Mouse (Mus musculus): ENCODE data around the gene Ccdc80. TPM values are rescaled to one million over a fixed set of nuclear protein-coding genes. Genes with fewer than 3 reads are reported as not detected.

Ccdc80 gene
- total RNA-seq, 2 experiments from 2014 or later, result 3.1 to 3.8 TPM

DNA sequence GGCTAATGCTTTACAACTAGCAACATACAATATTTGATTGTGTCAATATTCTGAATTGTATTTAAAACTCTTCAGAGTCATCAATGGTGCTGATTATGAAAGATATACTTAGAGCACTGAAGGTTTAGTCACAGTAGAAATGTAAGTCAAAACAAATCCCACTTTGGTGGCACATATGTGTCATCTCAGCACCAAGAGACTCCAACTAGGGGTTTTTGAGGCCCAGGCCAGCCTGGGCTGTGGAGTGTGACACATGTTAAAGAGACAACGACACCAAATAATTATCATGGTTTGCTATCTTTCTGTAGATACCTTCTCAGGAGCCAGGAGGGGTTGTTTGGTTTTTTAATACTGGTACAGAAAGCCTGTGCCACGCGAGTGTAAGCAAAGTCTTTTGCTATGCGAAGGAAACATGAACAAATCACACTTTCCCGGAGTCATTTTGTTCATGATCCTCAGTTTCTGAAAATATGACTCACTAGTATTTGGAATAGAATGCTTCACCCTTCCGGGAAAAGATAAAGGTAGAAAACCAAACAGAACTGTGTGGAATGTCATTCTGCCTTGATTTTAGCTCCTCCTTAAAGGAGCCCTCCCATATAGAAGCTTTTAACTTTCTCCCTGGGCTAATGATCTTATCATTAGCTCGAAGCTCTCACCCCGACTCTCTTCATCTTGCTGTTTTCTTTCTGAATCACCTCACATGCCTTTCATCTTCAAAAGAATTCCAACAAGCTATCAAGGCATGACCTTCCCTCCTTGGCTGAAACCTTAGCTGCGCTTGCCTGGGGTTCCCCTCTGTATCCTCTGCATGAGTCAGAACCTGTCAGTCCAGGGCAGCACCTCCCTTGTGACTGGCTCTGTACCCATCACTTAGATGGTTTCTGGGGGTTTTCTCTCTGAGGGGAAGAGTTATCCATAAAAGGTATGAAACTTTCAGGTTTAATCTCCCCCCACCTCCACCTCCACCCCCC lies 31.3 kb downstream of the Ccdc80 start:
- no peak for TF ChIP-seq CTCF (conservative IDR thresholded peaks at IDR 0.05)
- H3K4me3 ChIP-seq, result no peak overlapping the region
- DNase-seq (ENCODE audit: low spot score in 2 of 2), result no peak
- H3K27ac ChIP-seq, result no peak overlapping the region

DNA sequence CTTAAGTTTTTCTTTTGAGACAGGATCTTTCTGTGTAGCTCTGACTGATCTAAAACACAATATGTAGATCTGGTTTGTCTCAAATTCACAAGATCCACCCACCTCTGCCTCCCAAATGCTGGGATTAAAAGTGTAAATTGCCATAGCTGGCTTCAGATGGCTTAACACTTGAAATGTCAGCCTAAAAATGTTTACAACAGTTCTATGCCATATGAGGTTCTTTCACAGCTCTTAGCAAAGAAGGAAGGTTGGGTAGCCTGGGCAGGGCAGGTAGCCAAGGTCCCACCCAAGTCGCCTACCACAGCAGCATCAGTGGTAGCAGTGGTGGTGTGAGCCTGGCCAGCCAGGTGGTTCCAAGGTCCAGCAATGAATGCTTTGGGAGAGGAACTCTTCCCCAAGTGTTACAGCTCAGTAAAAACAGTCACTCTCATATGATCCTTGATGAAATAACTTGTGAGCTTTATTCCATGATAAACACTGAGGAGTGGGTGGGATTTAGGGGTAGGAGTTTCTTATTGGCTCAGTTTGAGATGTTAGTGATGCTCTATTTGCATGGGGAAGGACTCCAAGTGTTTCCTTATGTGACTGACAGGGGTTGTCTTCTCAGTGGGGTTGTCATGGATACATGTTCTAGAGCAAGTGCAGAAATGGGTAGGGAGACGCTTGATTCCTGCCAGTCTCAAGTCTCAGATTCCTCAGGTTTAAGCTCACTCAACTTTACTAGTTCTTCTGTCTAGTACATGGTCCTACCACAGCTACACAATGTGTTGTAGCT lies 34.9 kb downstream of the Ccdc80 start:
- Histone ChIP-seq H3K27ac (peak overlapping the region; percentile 74), H3K4me3 (no peak overlapping the region)
- TF ChIP-seq CTCF (conservative IDR thresholded peaks at IDR 0.05), result no peak
- DNase-seq (ENCODE audit: low spot score in 2 of 2), result peak in 1 of 2 experiments; percentile 36

DNA sequence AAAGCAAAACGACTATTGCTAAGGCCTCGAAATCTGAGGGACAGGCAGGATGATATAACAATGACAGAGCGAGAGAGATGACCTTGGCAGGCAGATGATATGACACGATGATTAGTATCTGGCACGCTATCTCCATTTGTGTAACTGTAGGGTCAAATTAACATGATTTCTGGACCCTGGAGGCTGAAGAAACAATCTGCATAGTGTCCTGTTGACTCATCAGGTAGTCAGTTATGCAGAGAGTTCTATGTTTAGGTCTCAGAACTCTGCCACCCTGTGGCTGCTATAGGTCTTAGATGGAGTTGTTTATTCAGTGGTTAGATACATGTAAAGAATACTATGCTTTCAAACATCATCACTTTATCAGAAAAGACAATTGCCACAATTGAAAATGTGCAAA lies 48.5 kb downstream of the Ccdc80 start:
- DNase-seq (ENCODE audit: low spot score in 2 of 2), result no peak
- Histone ChIP-seq H3K27ac (no peak overlapping the region), H3K4me3 (no peak overlapping the region)
- peak; percentile 53 for TF ChIP-seq CTCF (conservative IDR thresholded peaks at IDR 0.05)

DNA sequence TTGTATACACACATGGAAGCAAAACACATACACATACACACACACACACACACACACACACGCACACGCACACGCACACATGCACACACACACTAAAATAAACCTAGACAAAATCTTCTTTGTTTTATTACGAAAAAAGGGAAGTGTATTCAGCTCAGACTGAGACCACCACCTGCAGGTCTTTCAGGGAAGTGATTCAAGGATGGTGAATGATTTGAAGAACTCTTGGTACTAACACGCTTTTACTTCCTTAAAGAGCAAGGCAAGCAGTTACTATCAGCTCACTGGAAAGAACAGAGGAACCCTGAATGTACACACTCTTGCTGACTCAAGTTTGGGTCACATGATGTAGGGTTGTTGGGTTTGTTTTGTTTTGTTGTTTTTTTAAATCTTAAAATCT lies 49.4 kb downstream of the Ccdc80 start:
- H3K27ac ChIP-seq, result no peak overlapping the region
- TF ChIP-seq CTCF (conservative IDR thresholded peaks at IDR 0.05), result peak; percentile 51
- DNase-seq (ENCODE audit: low spot score in 2 of 2), result no peak
- no peak overlapping the region for H3K4me3 ChIP-seq

DNA sequence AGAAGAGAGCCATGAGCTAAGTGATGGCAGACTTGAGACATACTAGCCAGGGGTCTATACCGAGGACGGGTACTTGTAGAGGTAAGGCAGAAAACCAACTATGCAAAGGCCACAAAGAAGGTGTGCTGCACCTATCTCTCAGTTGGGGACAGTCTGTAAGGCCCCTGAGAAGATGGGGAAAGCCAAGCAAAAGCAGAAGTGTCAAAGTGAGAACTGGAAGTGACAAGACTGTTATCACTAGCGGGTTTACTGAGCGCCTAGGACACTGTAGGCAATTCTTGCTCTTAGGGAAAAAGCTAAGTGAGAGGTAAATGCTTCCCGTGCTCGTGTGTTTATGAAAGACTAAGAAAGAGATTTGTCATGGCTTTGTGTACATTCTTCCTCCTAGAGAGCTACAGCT lies 51.9 kb downstream of the Ccdc80 start:
- TF ChIP-seq CTCF (conservative IDR thresholded peaks at IDR 0.05), result no peak
- H3K4me3 ChIP-seq, result no peak overlapping the region
- no peak for DNase-seq (ENCODE audit: low spot score in 2 of 2)
- no peak overlapping the region for H3K27ac ChIP-seq

DNA sequence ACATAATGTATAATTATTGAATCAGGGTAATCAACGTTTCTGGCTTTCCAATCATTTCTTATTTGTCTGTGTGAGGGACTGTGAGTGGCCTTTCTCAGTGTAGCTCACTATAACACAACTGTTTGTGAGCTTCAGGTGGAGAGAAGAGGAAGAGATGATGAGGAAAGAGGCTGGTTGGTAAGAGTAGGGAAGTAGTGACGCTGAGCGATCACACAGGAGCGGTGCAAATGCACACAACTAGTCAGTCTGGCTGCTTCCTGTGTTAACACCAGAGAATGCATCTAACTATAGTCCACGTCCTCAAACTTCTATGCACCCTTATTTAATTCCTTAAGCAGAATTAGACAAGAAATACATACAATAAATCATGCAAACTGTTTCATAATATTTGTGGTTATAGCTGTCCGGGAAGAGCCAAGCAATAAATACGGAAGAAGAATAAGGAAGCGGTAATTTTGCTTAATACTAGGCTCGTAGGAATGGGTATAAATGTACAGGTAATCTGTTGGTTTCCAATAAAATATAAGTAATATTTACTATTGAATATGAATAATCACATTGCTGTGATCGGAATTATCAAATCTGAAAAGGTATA lies 55.4 kb downstream of the Ccdc80 start:
- no peak overlapping the region for H3K4me3 ChIP-seq
- no peak overlapping the region for H3K27ac ChIP-seq
- no peak for DNase-seq (ENCODE audit: low spot score in 2 of 2)
- TF ChIP-seq CTCF (conservative IDR thresholded peaks at IDR 0.05), result no peak

DNA sequence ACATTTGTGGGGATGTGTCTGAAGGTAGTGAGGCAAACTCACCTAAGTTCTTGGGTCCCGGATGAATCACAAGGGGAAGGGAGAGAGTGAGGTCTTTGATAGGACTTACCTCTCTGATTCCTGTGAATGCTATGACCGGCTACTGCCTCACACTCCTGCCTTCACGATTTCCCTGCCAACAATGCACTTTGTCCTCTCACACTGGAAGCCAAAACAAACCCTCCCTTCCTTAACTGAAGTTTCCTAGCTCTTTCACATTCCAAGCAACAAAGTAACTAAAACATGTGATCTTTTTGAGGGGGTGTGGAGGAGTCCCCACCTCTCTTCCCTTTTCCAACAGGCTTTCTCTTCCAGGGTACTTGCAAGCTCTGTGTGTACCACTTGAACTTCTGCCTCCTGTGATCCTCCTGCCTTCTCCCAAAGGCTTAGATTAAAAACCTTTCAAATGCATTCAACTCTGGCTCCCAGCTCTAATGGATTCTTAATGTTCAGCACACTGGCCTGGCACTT lies 61.6 kb downstream of the Ccdc80 start:
- Histone ChIP-seq H3K4me3 (no peak overlapping the region), H3K27ac (no peak overlapping the region)
- no peak for TF ChIP-seq CTCF (conservative IDR thresholded peaks at IDR 0.05)
- no peak for DNase-seq (ENCODE audit: low spot score in 2 of 2)

DNA sequence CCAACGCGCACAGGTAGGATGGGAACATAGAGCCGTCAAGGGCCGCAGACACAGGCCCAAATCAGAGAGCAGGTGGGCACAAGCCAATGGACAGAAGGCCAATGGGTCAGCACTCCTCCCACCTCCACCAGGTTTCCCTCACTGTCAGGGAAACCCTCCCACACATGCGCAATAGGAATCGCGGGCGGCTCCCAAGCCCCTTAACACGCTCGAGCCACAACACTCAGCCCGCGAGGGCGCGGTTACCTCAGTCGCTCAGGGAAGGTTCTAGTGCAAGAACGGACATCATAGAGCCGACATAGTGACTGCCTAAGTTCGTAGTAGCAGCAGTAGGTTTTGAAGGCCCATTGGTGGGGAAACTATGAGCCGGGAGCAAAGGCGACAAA lies 64.9 kb downstream of the Ccdc80 start:
- peak in 1 of 2 experiments; percentile 49 for DNase-seq (ENCODE audit: low spot score in 2 of 2)
- no peak for TF ChIP-seq CTCF (conservative IDR thresholded peaks at IDR 0.05)
- peak overlapping the region; percentile 97 for H3K4me3 ChIP-seq
- H3K27ac ChIP-seq, result peak overlapping the region; percentile 95

DNA sequence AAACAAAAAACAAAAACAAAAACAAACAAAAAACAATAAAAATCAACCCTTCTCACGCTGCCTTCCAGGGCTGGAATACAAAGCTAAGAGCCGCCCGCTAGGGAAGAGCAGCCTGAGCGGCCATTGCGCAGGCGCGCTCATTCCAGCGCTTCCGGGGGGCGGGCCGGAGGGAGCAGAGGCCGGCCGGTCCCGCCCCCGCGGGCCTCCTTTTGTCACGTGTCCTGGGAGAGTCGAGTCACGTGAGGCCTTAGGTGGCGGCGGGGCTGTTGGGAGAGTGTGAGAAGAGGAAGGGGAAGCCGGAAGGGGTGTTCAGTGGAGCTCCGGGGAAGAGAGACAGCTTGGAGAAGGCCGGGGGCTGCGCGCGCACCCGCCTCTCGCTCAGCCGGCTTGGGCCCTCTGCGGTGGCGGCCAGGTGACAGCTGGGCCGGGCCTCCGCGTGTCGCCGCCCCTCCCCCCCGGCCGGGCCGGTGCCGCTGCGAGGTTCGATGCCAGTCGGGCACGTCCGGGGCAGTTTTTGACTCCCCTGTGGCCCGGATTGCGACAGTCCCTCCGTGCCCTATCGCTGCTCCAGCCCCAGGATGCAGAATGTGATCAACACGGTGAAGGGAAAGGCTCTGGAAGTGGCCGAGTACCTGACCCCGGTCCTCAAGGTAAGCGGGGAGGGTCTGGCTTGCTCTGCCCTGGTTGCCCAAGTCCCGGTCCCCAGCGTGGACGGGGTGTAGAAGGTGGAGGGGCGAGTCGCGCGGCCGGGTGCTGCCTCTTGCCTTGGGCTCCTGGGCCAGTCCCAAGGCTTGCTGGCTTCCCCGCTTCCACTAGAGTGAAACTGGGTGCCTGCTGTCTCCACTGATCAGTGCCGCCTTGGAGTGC lies 65.6 kb downstream of the Ccdc80 start, which contains the start of the genes Slc35a5 and Atg3:
TSS of gene Slc35a5 (minus strand) at position 185 of the 867 bp plus-strand sequence.
TSS of gene Atg3 (plus strand) at position 264 of the 867 bp plus-strand sequence.
- DNase-seq (ENCODE audit: low spot score in 2 of 2), result peak; percentile 96 to 97
- Histone ChIP-seq H3K4me3 (peak within 1 kb of the TSS; percentile 97), H3K27ac (peak within 1 kb of the TSS; percentile 95)
- TF ChIP-seq CTCF (conservative IDR thresholded peaks at IDR 0.05), result 0 out of 2 replicates have a peak, but pooled peaks have one; percentile 9

DNA sequence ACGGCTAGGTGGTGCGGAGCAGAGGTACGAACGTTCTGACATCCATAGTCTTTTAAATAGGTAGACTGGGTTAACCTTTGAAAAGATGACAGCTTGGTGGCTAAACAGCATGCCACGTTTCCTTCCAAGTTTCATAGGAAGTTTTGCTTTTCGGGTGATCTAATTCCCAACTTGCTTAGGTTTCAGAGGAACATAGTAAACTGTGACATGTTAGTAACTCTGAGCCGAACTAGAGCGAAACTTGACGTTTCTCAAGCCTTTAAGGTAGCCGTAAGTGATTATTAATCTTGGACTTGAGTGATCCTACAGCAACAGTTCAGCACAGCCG lies 66.2 kb downstream of the Ccdc80 start:
- no peak for DNase-seq (ENCODE audit: low spot score in 2 of 2)
- peak overlapping the region; percentile 95 for H3K27ac ChIP-seq
- TF ChIP-seq CTCF (conservative IDR thresholded peaks at IDR 0.05), result no peak
- peak overlapping the region; percentile 97 for H3K4me3 ChIP-seq

Other genes starting within 250 kb of the Ccdc80 start
- not detected for gene Cd200r2, start 226.3 kb upstream of the Ccdc80 start, total RNA-seq (2021)
- gene Cd200r3, start 149.7 kb upstream of the Ccdc80 start, total RNA-seq (2021), result not detected
- gene Slc35a5, start 65.3 kb downstream of the Ccdc80 start, total RNA-seq (2021), result 10 to 100 TPM; 49.3 to 52.8 TPM
- 10 to 100 TPM; 42.9 to 45.3 TPM for gene Atg3, start 65.4 kb downstream of the Ccdc80 start, total RNA-seq (2021)
- under 1 TPM; 0.27 to 0.59 TPM for gene Btla, start 130.9 kb downstream of the Ccdc80 start, total RNA-seq (2021)